Mouse (Mus musculus) olfactory bulb, adult 2 months (tissue): Measurements from ENCODE around the gene Rex1bd.

Experiments used
- CTCF ChIP-seq: fragments of 200-500 bp; IDR thresholded peaks from 2 replicates; pipeline ENCODE4 v1.5.1; 2012; ENCODE audit warnings: low read depth, mild to moderate bottlenecking, low read length, moderate library complexity; ENCODE audit not compliant: insufficient read depth
- POLR2A ChIP-seq: fragments of 200-500 bp; IDR thresholded peaks from 2 replicates; pipeline ENCODE4 v1.6.1; 2012; ENCODE audit warnings: mild to moderate bottlenecking, low read depth, low read length, moderate library complexity; ENCODE audit not compliant: insufficient read depth

DNA sequence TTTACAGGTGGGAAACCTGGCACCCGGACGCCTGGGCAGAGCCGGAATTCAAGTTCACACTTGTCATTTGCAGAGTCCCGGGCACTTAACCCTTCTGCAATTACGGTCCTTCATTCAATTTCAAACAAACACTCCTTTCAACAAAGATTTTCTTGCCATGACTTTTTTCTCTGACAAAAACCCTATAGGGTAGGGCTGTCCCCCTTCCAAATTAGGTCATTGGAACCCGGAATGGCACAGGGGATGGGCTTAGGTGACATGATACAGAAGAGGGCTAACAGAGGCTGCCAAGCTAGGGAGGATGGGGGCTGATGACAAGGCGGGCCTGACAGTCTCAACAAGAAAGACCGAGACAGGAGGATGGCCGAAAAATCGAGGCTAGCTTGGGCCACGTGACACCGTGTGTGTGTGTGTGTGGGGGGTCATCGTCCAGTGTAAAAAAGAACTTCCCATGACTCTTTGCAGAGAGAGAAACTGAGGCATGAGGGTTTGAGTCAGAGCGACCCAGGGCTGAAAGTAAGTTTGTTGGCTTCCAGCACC lies 17.6 kb downstream of the Rex1bd start:
- TF ChIP-seq POLR2A (no peak), CTCF (no peak)
